Mouse (Mus musculus): Measurements from ENCODE around the gene Tmem255b. TPM values are rescaled to one million over a fixed set of nuclear protein-coding genes. Genes with fewer than 3 reads are reported as not detected.

The Tmem255b gene
- polyA plus RNA-seq, 1 experiment from 2014 or later: not detected

- H3K27ac ChIP-seq: no peak overlapping the region
- H3K36me3 ChIP-seq: no peaks in the 10 kb centered on the region
- no peak overlapping the region for H3K4me2 ChIP-seq
- H3K9me3 ChIP-seq (replicated peaks): no peaks in the 10 kb centered on the region
- H3K4me3 ChIP-seq (replicated peaks): no peak overlapping the region
- H3K4me1 ChIP-seq (replicated peaks): no peaks in the 10 kb centered on the region
- 57% methylated on average over 5 of the region's 5 CpGs for WGBS (ENCODE audit: insufficient replicate concordance)
- DNase-seq (no peak), ATAC-seq (ENCODE audit: low read depth) (no peak)
- no peak overlapping the region for H3K9ac ChIP-seq
- no peaks in the 10 kb centered on the region for H3K27me3 ChIP-seq
These were observed 78.8 kb downstream of the Tmem255b start for GRCm38 (mm10) chr8:13513556-13514370.

- Histone ChIP-seq H3K27ac (no peak overlapping the region), H3K9me3 (replicated peaks) (no peaks in the 10 kb centered on the region), H3K4me2 (no peak overlapping the region), H3K4me1 (replicated peaks) (no peaks in the 10 kb centered on the region), H3K27me3 (no peaks in the 10 kb centered on the region), H3K36me3 (no peaks in the 10 kb centered on the region), H3K9ac (no peak overlapping the region), H3K4me3 (replicated peaks) (no peak overlapping the region)
- DNase-seq (no peak), ATAC-seq (ENCODE audit: low read depth) (no peak)
- WGBS (ENCODE audit: insufficient replicate concordance): 69% methylated on average over 7 of the region's 7 CpGs
These were observed 81.0 kb downstream of the Tmem255b start for GRCm38 (mm10) chr8:13516011-13516442.

DNA sequence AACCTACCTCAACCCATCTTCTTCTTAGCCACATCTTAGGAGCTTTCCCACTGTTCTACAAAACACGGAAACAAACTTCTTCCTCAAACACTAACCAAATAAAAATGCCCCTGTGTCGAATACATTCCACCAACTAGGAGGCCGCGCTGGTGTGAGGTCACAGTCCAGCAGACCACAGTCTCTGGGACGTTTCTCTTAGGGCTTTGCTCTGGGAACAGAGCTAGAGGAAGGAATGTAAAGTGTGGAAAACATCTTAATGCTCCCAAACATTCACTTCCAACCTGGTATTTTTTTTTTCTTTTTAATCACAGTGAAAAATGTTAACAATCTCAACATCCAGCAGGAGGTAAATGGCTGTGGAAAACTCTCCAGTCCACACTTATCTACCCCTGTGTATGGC lies 81.7 kb downstream of the Tmem255b start:
- DNase-seq (no peak), ATAC-seq (ENCODE audit: low read depth) (no peak)
- H3K36me3 ChIP-seq: no peaks in the 10 kb centered on the region
- H3K4me1 ChIP-seq (replicated peaks): no peaks in the 10 kb centered on the region
- H3K4me3 ChIP-seq (replicated peaks): no peak overlapping the region
- no peaks in the 10 kb centered on the region for H3K9me3 ChIP-seq (replicated peaks)
- no peak overlapping the region for H3K27ac ChIP-seq
- no peak overlapping the region for H3K9ac ChIP-seq
- no peak overlapping the region for H3K4me2 ChIP-seq
- 57% methylated on average over 5 of the region's 5 CpGs for WGBS (ENCODE audit: insufficient replicate concordance)
- no peaks in the 10 kb centered on the region; the same call in 1 of the 2 replicates for H3K27me3 ChIP-seq

GRCm38 (mm10) chr8:13517284-13517781 lies 82.3 kb downstream of the Tmem255b start:
- no peak for ATAC-seq (ENCODE audit: low read depth)

More at GRCm38 (mm10) chr8:13517284-13517781, 82.3 kb downstream of the Tmem255b start:
- peaks cover 1% of the 10 kb centered on the region; the same call in 1 of the 2 replicates for H3K27me3 ChIP-seq
- H3K4me1 ChIP-seq (replicated peaks): no peaks in the 10 kb centered on the region
- no peak overlapping the region for H3K9ac ChIP-seq
- no peak overlapping the region for H3K4me2 ChIP-seq
- H3K36me3 ChIP-seq: no peaks in the 10 kb centered on the region
- no peak overlapping the region for H3K27ac ChIP-seq
- H3K9me3 ChIP-seq (replicated peaks): no peaks in the 10 kb centered on the region
- no peak overlapping the region for H3K4me3 ChIP-seq (replicated peaks)
- 67% methylated on average over 6 of the region's 6 CpGs for WGBS (ENCODE audit: insufficient replicate concordance)
- DNase-seq: no peak

Other genes with a start within 250 kb of the Tmem255b start
- 11.5 and 13.1 TPM in 2 replicates for gene Grtp1, start 234.6 kb upstream of the Tmem255b start, polyA plus RNA-seq (2015; fragmentation: Nextera tagmentation; extraction: Ambion mirVana)
- 0.07 and 0.57 TPM in 2 replicates for gene Adprhl1, start 181.0 kb upstream of the Tmem255b start, polyA plus RNA-seq (2015; fragmentation: Nextera tagmentation; extraction: Ambion mirVana)
- 11.1 and 12.6 TPM in 2 replicates for gene Dcun1d2, start 147.1 kb upstream of the Tmem255b start, polyA plus RNA-seq (2015; fragmentation: Nextera tagmentation; extraction: Ambion mirVana)
- gene Tmco3, start 147.0 kb upstream of the Tmem255b start, polyA plus RNA-seq (2015; fragmentation: Nextera tagmentation; extraction: Ambion mirVana): 5.2 and 7.2 TPM in 2 replicates
- gene Tfdp1, start 96.4 kb upstream of the Tmem255b start, polyA plus RNA-seq (2015; fragmentation: Nextera tagmentation; extraction: Ambion mirVana): 124 and 150 TPM in 2 replicates
- not detected in 2 replicates for gene Atp4b, start 38.4 kb upstream of the Tmem255b start, polyA plus RNA-seq (2015; fragmentation: Nextera tagmentation; extraction: Ambion mirVana)
- gene Grk1, start 30.1 kb upstream of the Tmem255b start, polyA plus RNA-seq (2015; fragmentation: Nextera tagmentation; extraction: Ambion mirVana): not detected in 2 replicates
- 4.1 and 4.7 TPM in 2 replicates for gene Gas6, start 59.3 kb downstream of the Tmem255b start, polyA plus RNA-seq (2015; fragmentation: Nextera tagmentation; extraction: Ambion mirVana)
- gene 1700029H14Rik, start 127.3 kb downstream of the Tmem255b start, polyA plus RNA-seq (2015; fragmentation: Nextera tagmentation; extraction: Ambion mirVana): not detected in 2 replicates
- 15.9 and 19.1 TPM in 2 replicates for gene Rasa3, start 242.4 kb downstream of the Tmem255b start, polyA plus RNA-seq (2015; fragmentation: Nextera tagmentation; extraction: Ambion mirVana)

Data from liver, embryonic 13.5 days (tissue).